Mouse (Mus musculus) liver, postnatal 0 days (tissue): ENCODE measurements at regions not wholly inside any gene's neighbourhood (a gene's known extent, or its start where the extent isn't known, plus 50 kb on each side); places are given as distances from the start of the nearest gene placed in this dataset.

ENCODE experiments used
- CTCF ChIP-seq: sonication (generic); IDR thresholded peaks from 2 replicates; pipeline ENCODE4 v1.5.1; 2016; ENCODE audit warnings: antibody characterized with exemption, low read depth
- EP300 ChIP-seq: IDR thresholded peaks from 2 replicates; pipeline ENCODE4 v1.6.1; 2016; ENCODE audit warnings: antibody characterized with exemption, low read depth, mild to moderate bottlenecking

GRCm38 (mm10) chr5:111626273-111626798, 107.4 kb upstream of the Gm26897 start:
- TF ChIP-seq CTCF (no peak), EP300 (no peak)
